Mouse (Mus musculus) heart, postnatal 0 days (tissue): ENCODE data around the gene Cog8.

Experiments used
- CTCF ChIP-seq: IDR thresholded peaks from 2 replicates; pipeline ENCODE4 v1.5.1; 2016; ENCODE audit warnings: antibody characterized with exemption, control low read depth, low read depth
- EP300 ChIP-seq: IDR thresholded peaks from 2 replicates; pipeline ENCODE4 v1.6.1; 2016; ENCODE audit warnings: antibody characterized with exemption, low read depth

DNA sequence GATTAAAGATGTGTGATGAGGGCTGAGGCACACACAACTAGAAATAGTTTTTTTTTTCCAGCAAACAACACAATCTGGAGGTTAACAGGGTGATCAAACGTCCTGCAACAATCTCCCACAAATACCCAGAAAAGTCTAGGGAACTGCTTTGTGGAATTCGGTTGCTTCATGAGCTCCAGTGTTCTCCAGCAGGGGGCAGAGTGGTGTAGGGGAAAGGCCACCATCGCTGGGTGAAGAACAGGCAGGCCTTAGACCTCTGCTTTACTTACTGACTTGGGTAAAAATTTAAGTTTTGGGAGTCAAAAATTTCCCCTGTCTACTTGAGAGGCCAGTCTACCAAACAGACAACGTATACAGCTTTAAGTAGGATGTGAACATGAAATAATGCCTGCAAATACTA is 48.1 kb upstream of the Cog8 start:
- TF ChIP-seq CTCF, result peak; percentile 92
- TF ChIP-seq EP300, result no peak
